Mouse (Mus musculus) lung, postnatal 0 days (tissue): Measurements from ENCODE around the gene Vipr2. TPM values are rescaled to one million over a fixed set of nuclear protein-coding genes. Genes with fewer than 3 reads are reported as not detected.
A peak's percentile ranks its signal among the peaks of the same experiment; 100 is the strongest.

Experiments
- ATAC-seq: fragments of 200-750 bp; cut with Nextera tagmentation; 2 replicates; pipeline ENCODE4 v1.8.0; 2017; ENCODE audit warnings: moderate library complexity
- DNase-seq: peaks from one replicate; pipeline ENCODE4 v3.0.0-alpha.2; 2016; ENCODE audit warnings: low spot score
- H3K27ac ChIP-seq: fragments of 300-500 bp; sonication (generic); 2 replicates; pipeline ENCODE4 v1.5.1; 2014; ENCODE audit warnings: antibody characterized with exemption, mild to moderate bottlenecking, low read length, mixed read lengths
- H3K27me3 ChIP-seq: fragments of 300-500 bp; sonication (generic); replicated peaks from 2 replicates; pipeline ENCODE4 v1.6.1; 2014; ENCODE audit warnings: low read length, mixed read lengths; ENCODE audit not compliant: insufficient read depth
- H3K36me3 ChIP-seq: fragments of 300-500 bp; sonication (generic); 2 replicates; pipeline ENCODE4 v1.6.1; 2014; ENCODE audit warnings: low read length, mixed read lengths; ENCODE audit not compliant: insufficient read depth
- H3K4me1 ChIP-seq: fragments of 300-500 bp; sonication (generic); 2 replicates; pipeline ENCODE4 v1.6.1; 2014; ENCODE audit warnings: antibody characterized with exemption, low read depth, low read length, mixed read lengths; ENCODE audit not compliant: insufficient read depth
- H3K4me2 ChIP-seq: fragments of 300-500 bp; sonication (generic); replicated peaks from 2 replicates; pipeline ENCODE4 v1.6.1; 2014; ENCODE audit warnings: low read depth, mild to moderate bottlenecking, low read length, moderate library complexity, mixed read lengths
- H3K4me3 ChIP-seq: fragments of 300-500 bp; sonication (generic); 2 replicates; pipeline ENCODE4 v1.5.1; 2014; ENCODE audit warnings: low read depth, low read length
- H3K9ac ChIP-seq: fragments of 300-500 bp; sonication (generic); replicated peaks from 2 replicates; pipeline ENCODE4 v1.6.1; 2014; ENCODE audit warnings: low read depth, mild to moderate bottlenecking
- H3K9me3 ChIP-seq: fragments of 300-500 bp; sonication (generic); 2 replicates; pipeline ENCODE4 v1.6.1; 2016; ENCODE audit warnings: low read length, mixed read lengths
- CTCF ChIP-seq: IDR thresholded peaks from 2 replicates; pipeline ENCODE4 v1.5.1; 2016; ENCODE audit warnings: antibody characterized with exemption, mild to moderate bottlenecking
- EP300 ChIP-seq: IDR thresholded peaks from 2 replicates; pipeline ENCODE4 v1.6.1; 2016; ENCODE audit warnings: antibody characterized with exemption, mild to moderate bottlenecking, control low read depth
- WGBS: fragments of 180-500 bp; shearing (Covaris S2); extraction: QIAGEN DNeasy Blood & Tissue Kit; methylation state at CpG from one replicate; pipeline ENCODE4 v1.1.7; 2014; 5-methylcytosine and 5-hydroxymethylcytosine counted together
- polyA plus RNA-seq: library from polyadenylated mRNA; unstranded; fragments of >200 nt; fragmentation: Nextera tagmentation; extraction: Ambion mirVana; gene quantifications from 2 replicates; pipeline ENCODE4 v1.2.1, GENCODE M21; 2015

Gene Vipr2
- polyA plus RNA-seq, 1 experiment from 2014 or later: 4.8 TPM

- Histone ChIP-seq H3K36me3 (peaks cover 2% of the 10 kb centered on the region; the same call in 1 of the 2 replicates), H3K9me3 (no peaks in the 10 kb centered on the region), H3K9ac (no peak overlapping the region), H3K27ac (no peak overlapping the region), H3K4me3 (no peak overlapping the region), H3K4me1 (peaks cover 7% of the 10 kb centered on the region; the same call in 1 of the 2 replicates), H3K27me3 (no peaks in the 10 kb centered on the region), H3K4me2 (no peak overlapping the region)
- WGBS: 51% methylated on average over 3 of the region's 3 CpGs
- TF ChIP-seq CTCF (no peak), EP300 (no peak)
- ATAC-seq (no peak), DNase-seq (no peak)
Measured at GRCm38 (mm10) chr12:116049236-116049635, 28.3 kb upstream of the Vipr2 start.

- H3K36me3 ChIP-seq: peaks cover 6% of the 10 kb centered on the region; the same call in 1 of the 2 replicates
- H3K4me2 ChIP-seq: no peak overlapping the region
- DNase-seq (peak; percentile 48), ATAC-seq (no peak)
- H3K9me3 ChIP-seq: no peaks in the 10 kb centered on the region
- no peak overlapping the region for H3K27ac ChIP-seq
- no peak overlapping the region for H3K4me3 ChIP-seq
- no peaks in the 10 kb centered on the region for H3K27me3 ChIP-seq
- no peak overlapping the region for H3K9ac ChIP-seq
- TF ChIP-seq EP300 (no peak), CTCF (peak; percentile 75)
- WGBS: 70% methylated on average over 6 of the region's 6 CpGs
- H3K4me1 ChIP-seq: peaks cover 7% of the 10 kb centered on the region; the same call in 1 of the 2 replicates
Measured at GRCm38 (mm10) chr12:116049701-116050100, 27.8 kb upstream of the Vipr2 start.

GRCm38 (mm10) chr12:116054342-116054741, 23.2 kb upstream of the Vipr2 start:
- Histone ChIP-seq H3K27ac (no peak overlapping the region), H3K9ac (no peak overlapping the region), H3K4me3 (no peak overlapping the region), H3K27me3 (no peaks in the 10 kb centered on the region), H3K4me2 (no peak overlapping the region), H3K4me1 (no peaks in the 10 kb centered on the region), H3K36me3 (peaks cover 32% of the 10 kb centered on the region), H3K9me3 (peaks cover 7% of the 10 kb centered on the region; the same call in 1 of the 2 replicates)
- TF ChIP-seq EP300: no peak
- TF ChIP-seq CTCF: no peak
- 88% methylated on average over 8 of the region's 8 CpGs for WGBS
- no peak for DNase-seq
- ATAC-seq: no peak

- Histone ChIP-seq H3K27me3 (no peaks in the 10 kb centered on the region), H3K9me3 (peaks cover 23% of the 10 kb centered on the region), H3K4me2 (no peak overlapping the region), H3K4me3 (no peak overlapping the region), H3K36me3 (peaks cover 41% of the 10 kb centered on the region), H3K27ac (no peak overlapping the region), H3K9ac (no peak overlapping the region), H3K4me1 (no peaks in the 10 kb centered on the region)
- DNase-seq (no peak), ATAC-seq (no peak)
- TF ChIP-seq EP300 (no peak), CTCF (no peak)
- 91% methylated on average over 3 of the region's 3 CpGs for WGBS
Measured at GRCm38 (mm10) chr12:116056112-116056511, 21.4 kb upstream of the Vipr2 start.

GRCm38 (mm10) chr12:116061561-116062193, 15.8 kb upstream of the Vipr2 start:
- WGBS: 94% methylated on average over 5 of the region's 5 CpGs

GRCm38 (mm10) chr12:116062194-116062583, 15.3 kb upstream of the Vipr2 start:
- H3K4me1 ChIP-seq: no peaks in the 10 kb centered on the region
- H3K9me3 ChIP-seq: peaks cover 23% of the 10 kb centered on the region
- WGBS: 98% methylated on average over 2 of the region's 2 CpGs
- H3K4me2 ChIP-seq: no peak overlapping the region
- no peaks in the 10 kb centered on the region for H3K27me3 ChIP-seq
- no peak overlapping the region for H3K9ac ChIP-seq
- no peak for ATAC-seq
- H3K4me3 ChIP-seq: no peak overlapping the region
- DNase-seq: no peak
- H3K27ac ChIP-seq: no peak overlapping the region
- no peak for TF ChIP-seq CTCF
- no peak for TF ChIP-seq EP300
- peaks cover 23% of the 10 kb centered on the region for H3K36me3 ChIP-seq

More at GRCm38 (mm10) chr12:116061561-116062193, 15.8 kb upstream of the Vipr2 start:
- no peaks in the 10 kb centered on the region for H3K27me3 ChIP-seq
- no peaks in the 10 kb centered on the region for H3K4me1 ChIP-seq
- peaks cover 23% of the 10 kb centered on the region for H3K9me3 ChIP-seq
- H3K9ac ChIP-seq: no peak overlapping the region
- no peak for DNase-seq
- TF ChIP-seq CTCF: no peak
- no peak for TF ChIP-seq EP300
- peaks cover 27% of the 10 kb centered on the region for H3K36me3 ChIP-seq
- H3K27ac ChIP-seq: no peak overlapping the region
- ATAC-seq: no peak
- no peak overlapping the region for H3K4me3 ChIP-seq
- H3K4me2 ChIP-seq: no peak overlapping the region
